Mouse (Mus musculus) stomach, embryonic 16.5 days (tissue): ENCODE measurements around the gene Pbld2. TPM values are rescaled to one million over a fixed set of nuclear protein-coding genes. Genes with fewer than 3 reads are reported as not detected.

ENCODE experiments used
- ATAC-seq: fragments of 200-750 bp; cut with Nextera tagmentation; 2 replicates; pipeline ENCODE4 v1.8.0; 2017; ENCODE audit warnings: moderate number of reproducible peaks, moderate TSS enrichment; ENCODE audit not compliant: insufficient read depth, low FRiP score
- H3K27ac ChIP-seq: fragments of 300-500 bp; sonication (generic); 2 replicates; pipeline ENCODE4 v1.5.1; 2014; ENCODE audit warnings: low read length
- H3K27me3 ChIP-seq: fragments of 300-500 bp; sonication (generic); 2 replicates; pipeline ENCODE4 v1.6.1; 2014; ENCODE audit warnings: low read length, control low read depth, mixed read lengths; ENCODE audit not compliant: control insufficient read depth, insufficient read depth
- H3K36me3 ChIP-seq: fragments of 300-500 bp; sonication (generic); 2 replicates; pipeline ENCODE4 v1.6.1; 2014; ENCODE audit warnings: low read length; ENCODE audit not compliant: control insufficient read depth, insufficient read depth
- H3K4me1 ChIP-seq: fragments of 300-500 bp; sonication (generic); 2 replicates; pipeline ENCODE4 v1.6.1; 2014; ENCODE audit warnings: low read length, control low read depth, mixed read lengths; ENCODE audit not compliant: control insufficient read depth, insufficient read depth
- H3K4me2 ChIP-seq: fragments of 300-500 bp; sonication (generic); 2 replicates; pipeline ENCODE4 v1.6.1; 2014; ENCODE audit warnings: low read depth, low read length, mixed read lengths
- H3K4me3 ChIP-seq: fragments of 300-500 bp; sonication (generic); replicated peaks from 2 replicates; pipeline ENCODE4 v1.5.1; 2014; ENCODE audit warnings: mild to moderate bottlenecking, low read length
- H3K9ac ChIP-seq: fragments of 300-500 bp; sonication (generic); 2 replicates; pipeline ENCODE4 v1.6.1; 2014; ENCODE audit warnings: low read length
- H3K9me3 ChIP-seq: fragments of 300-500 bp; sonication (generic); replicated peaks from 2 replicates; pipeline ENCODE4 v1.6.1; 2016; ENCODE audit warnings: low read length, control low read depth; ENCODE audit not compliant: control insufficient read depth
- WGBS: fragments of 180-500 bp; shearing (Covaris S2); extraction: QIAGEN DNeasy Blood & Tissue Kit; methylation state at CpG from one replicate; pipeline ENCODE4 v1.1.7; 2014; 5-methylcytosine and 5-hydroxymethylcytosine counted together
- polyA plus RNA-seq: library from polyadenylated mRNA; unstranded; fragments of >200 nt; fragmentation: Nextera tagmentation; extraction: Ambion mirVana; gene quantifications from 2 replicates; pipeline ENCODE4 v1.2.1, GENCODE M21; 2015

Pbld2 gene
- polyA plus RNA-seq, 1 experiment from 2014 or later, result 5.2 TPM

- no peak for ATAC-seq
- WGBS, result 79% methylated on average over 4 of the region's 4 CpGs
Measured at GRCm38 (mm10) chr10:63028396-63028795, 4.3 kb downstream of the Pbld2 start.

GRCm38 (mm10) chr10:63032267-63032666 is 8.2 kb downstream of the Pbld2 start:
- H3K4me3 ChIP-seq, result no peak overlapping the region
- no peaks in the 10 kb centered on the region for H3K27me3 ChIP-seq
- no peak for ATAC-seq
- WGBS, result 60% methylated on average over 3 of the region's 3 CpGs
- H3K9ac ChIP-seq, result no peak overlapping the region
- no peak overlapping the region for H3K27ac ChIP-seq
- no peaks in the 10 kb centered on the region for H3K9me3 ChIP-seq
- no peaks in the 10 kb centered on the region for H3K36me3 ChIP-seq
- no peak overlapping the region for H3K4me2 ChIP-seq
- no peaks in the 10 kb centered on the region for H3K4me1 ChIP-seq

More at GRCm38 (mm10) chr10:63028396-63028795, 4.3 kb downstream of the Pbld2 start:
- Histone ChIP-seq H3K4me3 (no peak overlapping the region), H3K9ac (no peak overlapping the region), H3K4me2 (no peak overlapping the region), H3K36me3 (no peaks in the 10 kb centered on the region), H3K4me1 (peaks cover 9% of the 10 kb centered on the region), H3K9me3 (no peaks in the 10 kb centered on the region), H3K27me3 (no peaks in the 10 kb centered on the region), H3K27ac (no peak overlapping the region)

GRCm38 (mm10) chr10:63032956-63033355 is 8.8 kb downstream of the Pbld2 start:
- 70% methylated on average over 3 of the region's 3 CpGs for WGBS
- H3K4me1 ChIP-seq, result no peaks in the 10 kb centered on the region
- H3K4me2 ChIP-seq, result no peak overlapping the region
- no peak overlapping the region for H3K4me3 ChIP-seq
- no peak overlapping the region for H3K9ac ChIP-seq
- H3K27me3 ChIP-seq, result no peaks in the 10 kb centered on the region
- no peaks in the 10 kb centered on the region for H3K36me3 ChIP-seq
- no peaks in the 10 kb centered on the region for H3K9me3 ChIP-seq
- ATAC-seq, result no peak
- H3K27ac ChIP-seq, result no peak overlapping the region

- 59% methylated on average over 14 of the region's 14 CpGs for WGBS
- Histone ChIP-seq H3K4me3 (no peak overlapping the region), H3K27ac (no peak overlapping the region), H3K27me3 (no peaks in the 10 kb centered on the region), H3K36me3 (no peaks in the 10 kb centered on the region), H3K4me2 (peak overlapping the region; percentile 27; the same call in 1 of the 2 replicates), H3K4me1 (no peaks in the 10 kb centered on the region), H3K9me3 (no peaks in the 10 kb centered on the region), H3K9ac (no peak overlapping the region)
- ATAC-seq, result 0 out of 2 replicates have a peak, but pooled peaks have one; percentile 56
Measured at GRCm38 (mm10) chr10:63038571-63039320, 14.6 kb downstream of the Pbld2 start.

GRCm38 (mm10) chr10:63039867-63040628 is 15.9 kb downstream of the Pbld2 start:
- no peaks in the 10 kb centered on the region for H3K9me3 ChIP-seq
- H3K27ac ChIP-seq, result no peak overlapping the region
- no peak overlapping the region for H3K9ac ChIP-seq
- WGBS, result 74% methylated on average over 5 of the region's 5 CpGs
- no peak overlapping the region for H3K4me3 ChIP-seq
- H3K4me1 ChIP-seq, result no peaks in the 10 kb centered on the region
- no peak overlapping the region for H3K4me2 ChIP-seq
- no peaks in the 10 kb centered on the region for H3K36me3 ChIP-seq
- no peak for ATAC-seq
- H3K27me3 ChIP-seq, result no peaks in the 10 kb centered on the region

GRCm38 (mm10) chr10:63043154-63043553 is 19.0 kb downstream of the Pbld2 start:
- no peak overlapping the region for H3K9ac ChIP-seq
- H3K4me2 ChIP-seq, result no peak overlapping the region
- no peaks in the 10 kb centered on the region for H3K4me1 ChIP-seq
- H3K4me3 ChIP-seq, result no peak overlapping the region
- no peak overlapping the region for H3K27ac ChIP-seq
- H3K9me3 ChIP-seq, result no peaks in the 10 kb centered on the region
- no peaks in the 10 kb centered on the region for H3K36me3 ChIP-seq
- H3K27me3 ChIP-seq, result no peaks in the 10 kb centered on the region
- 58% methylated on average over 3 of the region's 3 CpGs for WGBS
- no peak for ATAC-seq

GRCm38 (mm10) chr10:63047751-63048150 is 23.6 kb downstream of the Pbld2 start:
- H3K9me3 ChIP-seq, result no peaks in the 10 kb centered on the region
- no peak overlapping the region for H3K4me3 ChIP-seq
- no peaks in the 10 kb centered on the region for H3K36me3 ChIP-seq
- no peaks in the 10 kb centered on the region for H3K27me3 ChIP-seq
- H3K4me1 ChIP-seq, result no peaks in the 10 kb centered on the region
- WGBS, result 88% methylated on average over 8 of the region's 8 CpGs
- H3K9ac ChIP-seq, result no peak overlapping the region
- no peak for ATAC-seq
- no peak overlapping the region for H3K4me2 ChIP-seq
- H3K27ac ChIP-seq, result no peak overlapping the region

GRCm38 (mm10) chr10:63049106-63049505 is 25.0 kb downstream of the Pbld2 start:
- ATAC-seq, result no peak
- H3K27me3 ChIP-seq, result no peaks in the 10 kb centered on the region
- no peak overlapping the region for H3K27ac ChIP-seq
- H3K9me3 ChIP-seq, result no peaks in the 10 kb centered on the region
- H3K4me3 ChIP-seq, result no peak overlapping the region
- no peaks in the 10 kb centered on the region for H3K4me1 ChIP-seq
- 70% methylated on average over 2 of the region's 2 CpGs for WGBS
- H3K9ac ChIP-seq, result no peak overlapping the region
- H3K36me3 ChIP-seq, result no peaks in the 10 kb centered on the region
- no peak overlapping the region for H3K4me2 ChIP-seq

GRCm38 (mm10) chr10:63051267-63051666 is 27.2 kb downstream of the Pbld2 start:
- ATAC-seq, result no peak
- Histone ChIP-seq H3K9me3 (no peaks in the 10 kb centered on the region), H3K4me2 (no peak overlapping the region), H3K4me1 (no peaks in the 10 kb centered on the region), H3K36me3 (no peaks in the 10 kb centered on the region), H3K27me3 (no peaks in the 10 kb centered on the region), H3K27ac (no peak overlapping the region), H3K9ac (no peak overlapping the region), H3K4me3 (no peak overlapping the region)
- 75% methylated on average over 7 of the region's 7 CpGs for WGBS
